Mouse (Mus musculus): ENCODE measurements around the gene Cttnbp2nl.

DNA sequence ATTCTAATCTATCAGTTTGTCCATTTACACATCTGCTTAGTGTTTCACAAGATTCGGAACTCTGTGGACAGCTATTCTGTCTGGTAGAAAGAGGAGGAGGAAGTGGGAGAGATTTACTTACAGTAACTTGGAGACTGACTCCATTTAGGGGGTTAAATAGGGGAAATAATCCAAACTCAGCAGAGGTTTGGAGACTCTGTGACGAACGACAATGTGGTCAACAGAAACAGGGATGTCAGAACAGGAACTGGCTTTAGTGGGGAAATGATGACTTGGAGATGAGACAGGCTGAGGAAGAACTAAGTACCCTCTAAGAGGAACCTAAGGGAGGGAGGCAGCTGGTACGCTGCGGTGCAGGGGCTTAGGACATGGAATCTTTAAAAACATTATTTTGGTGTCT lies 6.1 kb downstream of the Cttnbp2nl start:
- no peak for TF ChIP-seq CTCF (IDR thresholded peaks at IDR 0.05; ENCODE audit: low read depth)
- no peak for TF ChIP-seq EP300 (optimal IDR thresholded peaks at IDR 0.05)

Data from stomach, postnatal 0 days (tissue).